ENCODE assay signal across 15 mouse cellular contexts in the genomic region with DNA sequence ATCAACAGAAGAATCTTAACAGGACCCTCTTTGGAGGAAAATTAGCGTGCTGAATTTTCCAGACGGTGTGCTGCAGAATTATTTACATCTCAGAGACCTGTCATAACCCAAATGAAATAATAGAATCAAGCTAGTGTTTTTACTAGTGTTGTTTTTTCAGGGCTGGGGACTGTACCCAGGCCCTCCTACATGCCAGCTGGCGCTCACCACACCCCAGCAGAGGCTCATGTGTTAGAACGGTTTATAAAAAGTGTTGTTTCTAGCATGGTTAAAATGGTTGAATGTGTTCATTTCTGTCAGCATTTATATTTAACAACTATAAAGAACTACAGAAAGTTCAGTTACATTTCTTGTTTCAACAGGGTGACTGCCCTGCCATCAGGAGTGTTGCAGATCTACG. TPM values are rescaled to one million over a fixed set of nuclear protein-coding genes. Genes with fewer than 3 reads are reported as not detected.
A peak's percentile ranks its signal among the peaks of the same experiment; 100 is the strongest.
DNase-seq lines count a peak whose midpoint lies in the region.
"Had no signal": no experiment of that assay in that cellular context is flagged by ENCODE, and none has a peak within 500 bp of the region (broad histone marks: within the 10 kb centered on the region; RNA-seq: fewer than 3 reads in every experiment).

No protein-coding gene starts in this region.

- peak; percentile 82 for DNase-seq in brain, adult 2 months (ENCODE audit: low read depth, low spot score)
- peak; percentile 70 to 75 for DNase-seq in frontal cortex, adult 2 months (ENCODE audit: extremely low spot score in 1 of 2, low spot score in 1 of 2)
- DNase-seq in layer of hippocampus, adult 9-11 months = peak; percentile 87
- peak; percentile 66 to 76 for DNase-seq in right cerebral cortex, postnatal 10 days (ENCODE audit: low spot score in 2 of 2)
- no peak for DNase-seq in adrenal gland, adult 18-20 months (ENCODE audit: low spot score in 2 of 2)
- DNase-seq in thymus, adult 18-20 months = no peak
- no peak for DNase-seq in gastrocnemius, adult 8-10 months (ENCODE audit: low spot score in 2 of 2)
- DNase-seq: cerebellum, postnatal 14 days; embryo, embryonic 11 days; heart, adult 2 months; kidney, adult 9 months; kidney, postnatal 4 days; lung, postnatal 14 days; thymus, adult 2 months had no signal

RNA-seq across cellular contexts. Expression of a gene that starts 37.8 kb away (rescaled TPM):
- 1.2 and 1.4 TPM in 2 replicates for polyA plus RNA-seq in frontal cortex, adult 2 months (2012; rRNA removed)
- under 1 TPM in 1 of 2 experiments, not detected in 1; 0.07 TPM for total RNA-seq in adrenal gland, adult 18-20 months (2021)
- total RNA-seq in gastrocnemius, adult 8-10 months (2022) = under 1 TPM; 0.07 to 0.38 (median 0.12) TPM
- total RNA-seq: monocyte, adult 5-6 weeks had no signal

Comparison
In these comparisons a context has a peak if more than half of its experiments do, and no peak if none do; other contexts are left out.
1. DNase-seq: peak in brain, adult 2 months (single experiment), frontal cortex, adult 2 months (2 of 2), layer of hippocampus, adult 9-11 months (single experiment) and right cerebral cortex, postnatal 10 days (2 of 2); none in adrenal gland, adult 18-20 months (0 of 2), thymus, adult 18-20 months (0 of 2) and gastrocnemius, adult 8-10 months (0 of 2).